Mouse (Mus musculus) kidney, postnatal 25 days (tissue): ENCODE results near the gene Inha.
A peak's percentile ranks its signal among the peaks of the same experiment; 100 is the strongest.

Source experiments
- DNase-seq, 2 experiments: peaks; one replicate each; pipeline ENCODE4 v3.0.0; 2021; ENCODE audit warnings: mixed read lengths in 2 of 2

Gene Inha

GRCm38 (mm10) chr1:75507006-75507405 is at the start of gene Inha:
TSS of gene Inha (plus strand) at chr1:75507077.
- DNase-seq = no peak

GRCm38 (mm10) chr1:75457710-75458024 is 49.2 kb upstream of the Inha start:
- no peak for DNase-seq

GRCm38 (mm10) chr1:75458025-75458788 is 48.7 kb upstream of the Inha start:
- DNase-seq = peak; percentile 37 to 65

GRCm38 (mm10) chr1:75458789-75459684 is 47.8 kb upstream of the Inha start:
- DNase-seq = peak in 1 of 2 experiments; percentile 20

GRCm38 (mm10) chr1:75460297-75460696 is 46.6 kb upstream of the Inha start:
- no peak for DNase-seq

DNA sequence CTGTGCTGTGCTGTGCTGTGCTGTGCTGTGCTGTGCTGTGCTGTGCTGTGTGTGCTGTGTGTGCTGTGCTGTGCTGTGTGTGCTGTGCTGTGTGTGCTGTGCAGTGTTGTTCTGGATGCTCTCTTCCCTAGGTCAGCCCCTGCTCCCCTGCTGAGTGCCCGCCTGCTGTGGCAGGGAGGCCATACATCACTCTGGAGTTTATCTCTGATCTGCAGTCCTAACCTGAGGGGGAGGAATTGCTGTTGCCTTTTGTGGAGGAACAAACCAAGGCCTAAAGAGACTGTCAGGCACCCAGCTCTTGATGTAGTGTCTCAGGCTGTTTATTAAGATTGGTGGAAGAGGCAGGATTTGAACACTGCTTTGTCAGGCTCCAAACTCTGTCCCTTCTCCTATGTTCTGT is 44.2 kb upstream of the Inha start:
- DNase-seq = no peak

GRCm38 (mm10) chr1:75463652-75464204 is 43.1 kb upstream of the Inha start:
- no peak for DNase-seq

GRCm38 (mm10) chr1:75467215-75467927 is 39.5 kb upstream of the Inha start:
- peak; percentile 73 to 83 for DNase-seq

DNA sequence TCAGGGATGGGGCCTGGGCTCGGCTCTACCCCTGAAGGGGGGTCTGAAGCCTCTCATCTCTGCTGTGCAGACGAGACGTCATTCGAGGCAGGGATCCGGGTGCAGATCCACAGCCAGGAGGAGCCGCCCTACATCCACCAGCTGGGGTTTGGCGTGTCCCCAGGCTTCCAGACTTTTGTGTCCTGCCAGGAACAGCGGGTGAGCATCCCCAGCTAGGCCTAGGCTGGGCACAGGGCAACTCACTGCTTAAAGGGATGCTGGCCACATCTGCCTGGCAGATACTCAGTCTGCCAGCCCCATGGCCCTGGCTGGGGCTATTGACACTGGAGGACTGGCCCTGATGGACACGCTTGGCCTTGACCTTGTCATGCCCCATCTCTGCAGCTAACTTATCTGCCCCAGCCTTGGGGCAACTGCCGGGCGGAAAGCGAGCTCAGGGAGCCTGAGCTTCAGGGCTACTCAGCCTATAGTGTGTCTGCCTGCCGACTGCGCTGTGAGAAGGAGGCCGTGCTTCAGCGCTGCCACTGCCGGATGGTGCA is 37.5 kb upstream of the Inha start:
- no peak for DNase-seq

- DNase-seq = no peak
Measured at GRCm38 (mm10) chr1:75476441-75476840, 30.4 kb upstream of the Inha start.

- peak; percentile 90 to 92 for DNase-seq
Measured at GRCm38 (mm10) chr1:75477264-75477965, 29.5 kb upstream of the Inha start.

DNA sequence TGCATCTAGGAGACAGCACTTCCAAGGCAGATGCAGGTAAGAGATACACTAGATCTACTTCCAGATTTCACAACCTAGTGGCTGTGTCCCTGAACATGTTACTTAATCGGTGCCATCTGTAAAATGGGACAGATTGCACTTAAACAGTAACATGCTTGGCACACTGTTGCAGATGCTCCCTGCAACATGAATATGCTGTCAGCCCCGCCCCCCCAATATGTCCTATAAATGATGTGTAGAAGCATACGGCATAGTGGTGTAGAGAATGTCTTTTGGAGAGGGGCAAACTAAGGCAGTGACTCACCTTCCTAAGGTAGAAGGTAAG is 28.9 kb upstream of the Inha start:
- no peak for DNase-seq

DNA sequence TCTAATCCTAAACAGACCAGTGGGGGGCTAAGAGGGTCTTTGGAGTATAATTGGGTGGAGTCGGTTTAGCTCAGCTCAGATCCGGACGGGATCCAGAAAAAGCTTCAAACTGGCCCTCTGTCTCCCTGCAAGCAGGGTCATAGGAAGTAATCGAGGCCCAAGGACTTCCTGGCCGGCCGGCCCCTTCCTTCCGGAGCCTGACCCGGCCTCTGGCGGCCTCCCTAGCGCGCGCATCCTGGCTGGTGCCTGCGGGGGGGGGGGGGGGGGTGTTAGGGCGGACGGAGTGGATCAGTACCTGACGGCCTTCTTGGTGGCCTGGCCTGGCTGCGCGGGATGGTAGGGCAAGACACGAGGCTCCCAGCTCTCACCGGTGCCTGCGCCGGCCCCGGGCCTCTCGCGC is 28.4 kb upstream of the Inha start:
- peak; percentile 65 to 84 for DNase-seq

DNA sequence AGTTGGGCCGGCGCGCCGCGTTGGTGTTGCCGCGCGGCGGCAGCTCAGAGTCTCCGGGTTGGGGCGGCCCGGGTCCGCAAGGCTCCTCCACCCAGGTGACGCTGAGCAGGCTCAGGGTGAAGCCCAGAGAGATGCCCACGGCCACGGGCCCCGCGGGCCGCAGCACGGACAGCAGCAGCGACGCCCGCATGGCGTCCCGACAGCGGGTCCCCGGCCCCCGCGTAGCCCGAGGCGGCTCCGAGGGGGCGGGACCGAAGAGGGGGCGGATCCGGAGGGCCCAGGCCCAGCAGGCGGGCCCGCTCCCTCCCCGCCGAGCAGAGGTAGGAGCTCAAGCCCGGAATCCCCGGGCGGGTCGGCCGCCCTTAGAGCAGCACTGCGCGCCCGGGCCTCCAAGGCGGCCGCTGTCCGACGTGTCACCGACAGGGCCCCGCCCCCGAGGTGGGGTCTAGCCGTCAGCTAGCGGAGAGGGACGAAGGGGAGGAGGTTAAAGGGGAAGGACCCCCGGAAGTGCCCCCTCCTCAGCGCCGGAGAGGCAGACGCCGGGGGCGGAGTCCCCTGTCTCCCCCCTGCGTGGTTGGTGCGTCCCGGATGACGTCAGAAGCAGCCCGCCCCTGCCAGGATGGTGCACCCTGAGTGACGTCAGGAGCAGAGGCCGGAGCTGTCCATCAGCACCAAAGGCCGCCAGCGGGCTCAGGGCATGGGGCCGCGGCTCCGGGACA is 27.8 kb upstream of the Inha start, which contains the start of the genes Chpf and Tmem198:
Chpf (minus strand) TSS at position 392 of the 719 bp plus-strand sequence.
Tmem198 (plus strand) TSS at position 617 of the 719 bp plus-strand sequence.
- peak; percentile 97 to 98 for DNase-seq

DNA sequence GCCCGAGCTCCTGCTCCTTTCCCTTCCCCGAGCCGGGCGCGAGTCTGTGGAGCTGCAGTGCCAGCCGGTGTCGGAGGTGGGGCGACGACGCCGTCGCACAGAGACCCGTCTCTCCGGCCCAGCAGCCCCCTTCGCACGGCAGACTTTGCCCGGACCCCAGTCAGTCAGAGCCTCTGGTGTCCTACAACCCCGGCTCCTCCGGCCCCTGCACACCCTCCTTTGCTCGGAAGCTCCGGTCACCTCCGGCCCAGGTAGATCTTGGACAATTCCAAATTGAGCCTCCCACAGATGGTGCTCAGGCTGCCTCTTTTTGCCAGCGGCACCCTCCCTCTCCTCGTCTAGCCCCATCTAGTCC is 27.3 kb upstream of the Inha start:
- DNase-seq = no peak

DNA sequence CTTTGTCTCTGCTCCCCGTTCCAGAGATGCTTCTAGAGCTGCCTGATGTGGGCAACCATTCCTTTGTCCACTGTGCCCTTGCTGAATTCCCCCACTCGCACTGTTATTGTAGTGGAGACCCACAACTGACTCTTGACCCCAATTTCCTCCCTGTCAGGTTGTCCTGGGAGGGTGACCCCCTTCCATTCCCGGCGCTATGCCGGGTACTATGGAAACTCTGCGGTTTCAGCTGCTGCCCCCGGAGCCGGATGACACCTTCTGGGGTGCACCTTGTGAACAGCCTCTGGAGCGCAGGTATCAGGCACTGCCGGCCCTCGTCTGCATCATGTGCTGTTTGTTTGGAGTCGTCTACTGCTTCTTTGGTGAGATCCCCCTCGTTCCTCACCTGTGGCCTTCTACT is 26.8 kb upstream of the Inha start:
- no peak for DNase-seq

DNA sequence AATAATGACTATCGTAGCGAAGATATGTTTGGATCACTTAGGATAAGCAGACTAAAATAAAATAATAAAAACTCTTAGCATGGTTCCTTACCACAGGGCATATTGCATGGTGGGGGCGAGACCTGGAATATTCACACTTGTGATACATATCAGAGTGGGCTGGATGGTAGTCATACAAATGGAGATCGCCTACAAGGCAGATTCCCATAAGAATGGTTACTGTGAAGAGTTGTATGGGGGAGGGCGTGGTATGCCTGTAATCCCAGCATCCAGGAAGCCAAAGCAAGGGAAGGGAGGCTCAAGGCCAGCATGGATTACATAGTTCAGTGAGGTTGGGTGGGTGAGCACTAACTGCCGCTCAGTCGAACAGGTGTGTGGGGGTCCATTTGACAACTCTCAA is 26.1 kb upstream of the Inha start:
- no peak for DNase-seq

DNA sequence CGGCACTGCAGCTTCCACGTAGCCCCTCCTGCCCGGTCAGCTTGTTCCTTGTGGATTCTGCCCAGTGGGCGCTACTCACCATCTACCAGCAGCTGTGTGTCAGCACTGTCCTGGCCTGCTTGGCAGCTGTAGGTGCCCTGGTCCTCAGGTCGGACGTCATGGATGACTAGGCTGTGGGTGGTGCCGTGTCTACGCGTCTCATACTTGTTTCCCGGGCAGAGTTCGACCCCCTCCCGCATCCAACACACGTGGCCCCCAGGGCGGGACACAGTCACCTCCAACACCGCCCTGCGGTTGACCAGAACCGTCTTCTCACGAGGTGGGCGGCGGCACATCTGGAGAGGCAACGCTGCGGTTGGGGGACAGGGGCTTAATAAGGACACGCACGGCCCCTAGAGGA is 20.3 kb upstream of the Inha start:
- peak; percentile 50 to 87 for DNase-seq

GRCm38 (mm10) chr1:75487040-75487404 is 19.9 kb upstream of the Inha start:
- DNase-seq = no peak

- peak; percentile 93 for DNase-seq
Measured at GRCm38 (mm10) chr1:75487405-75488161, 19.3 kb upstream of the Inha start.
